Mouse (Mus musculus) forebrain, embryonic 13.5 days (tissue): ENCODE results near the gene Rnf186. TPM values are rescaled to one million over a fixed set of nuclear protein-coding genes. Genes with fewer than 3 reads are reported as not detected.
A peak's percentile ranks its signal among the peaks of the same experiment; 100 is the strongest.

Source experiments
- ATAC-seq: fragments of 200-750 bp; cut with Nextera tagmentation; 2 replicates; pipeline ENCODE4 v1.8.0; 2017
- H3K27ac ChIP-seq: fragments of 300-500 bp; sonication (generic); 2 replicates; pipeline ENCODE4 v1.5.1; 2015; ENCODE audit warnings: inconsistent platforms, mild to moderate bottlenecking, moderate library complexity
- H3K27me3 ChIP-seq: fragments of 300-500 bp; sonication (generic); 2 replicates; pipeline ENCODE4 v1.6.1; 2015; ENCODE audit warnings: mild to moderate bottlenecking, inconsistent platforms
- H3K36me3 ChIP-seq: fragments of 300-500 bp; sonication (generic); 2 replicates; pipeline ENCODE4 v1.6.1; 2015; ENCODE audit warnings: mild to moderate bottlenecking, inconsistent platforms; ENCODE audit not compliant: poor library complexity, severe bottlenecking
- H3K4me1 ChIP-seq: fragments of 300-500 bp; sonication (generic); 2 replicates; pipeline ENCODE4 v1.6.1; 2015; ENCODE audit warnings: inconsistent platforms
- H3K4me2 ChIP-seq: fragments of 300-500 bp; sonication (generic); 2 replicates; pipeline ENCODE4 v1.6.1; 2015; ENCODE audit warnings: inconsistent platforms, mild to moderate bottlenecking, moderate library complexity
- H3K4me3 ChIP-seq: fragments of 300-500 bp; sonication (generic); 2 replicates; pipeline ENCODE4 v1.5.1; 2015; ENCODE audit warnings: mild to moderate bottlenecking, inconsistent platforms
- H3K9ac ChIP-seq: fragments of 300-500 bp; sonication (generic); 2 replicates; pipeline ENCODE4 v1.6.1; 2015; ENCODE audit warnings: mild to moderate bottlenecking, inconsistent platforms
- H3K9me3 ChIP-seq: fragments of 300-500 bp; sonication (generic); replicated peaks from 2 replicates; pipeline ENCODE4 v1.6.1; 2016; ENCODE audit warnings: inconsistent platforms
- WGBS: fragments of 180-500 bp; shearing (Covaris S2); methylation state at CpG from one replicate; pipeline ENCODE4 v1.1.7; 2015; 5-methylcytosine and 5-hydroxymethylcytosine counted together
- polyA plus RNA-seq: library from polyadenylated mRNA; unstranded; fragments of >200 nt; fragmentation: Nextera tagmentation; extraction: Ambion mirVana; gene quantifications from 2 replicates; pipeline ENCODE4 v1.2.1, GENCODE M21; 2015

Rnf186 gene
- polyA plus RNA-seq = 0.57 TPM in 1 of 2 replicates, not detected in the other

DNA sequence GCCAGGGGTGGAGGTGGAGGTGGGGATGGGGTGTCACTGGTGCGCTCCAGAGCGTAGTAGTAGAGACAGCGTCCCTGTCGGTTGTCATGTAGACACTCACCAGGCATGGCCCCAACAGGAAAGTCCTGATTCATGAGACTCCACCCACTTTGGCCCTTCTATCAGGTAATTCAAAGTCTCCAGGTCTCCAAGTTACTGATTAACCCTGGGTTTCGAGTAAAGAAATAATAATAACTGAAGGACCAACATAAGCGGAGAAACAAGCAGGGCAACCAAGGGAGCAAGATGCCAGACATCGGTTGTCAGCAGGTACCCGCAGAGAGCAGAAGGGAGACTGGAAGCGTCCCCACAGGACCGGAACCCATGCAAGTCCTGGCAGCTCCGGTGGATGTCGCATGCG lies at the start of gene Rnf186:
Rnf186 (plus strand) TSS at position 247 of the 400 bp plus-strand sequence.
- no peak within 1 kb of the TSS for H3K27ac ChIP-seq
- H3K9ac ChIP-seq = no peak within 1 kb of the TSS
- no peaks in the 10 kb centered on the region for H3K9me3 ChIP-seq
- no peak within 1 kb of the TSS for H3K4me2 ChIP-seq
- ATAC-seq = no peak
- WGBS = 93% methylated on average over 13 of the region's 13 CpGs
- H3K36me3 ChIP-seq = no peaks in the 10 kb centered on the region
- 0 out of 2 replicates have a peak, but pooled peaks cover under 1% of the 10 kb centered on the region for H3K4me1 ChIP-seq
- no peaks in the 10 kb centered on the region for H3K27me3 ChIP-seq
- H3K4me3 ChIP-seq = no peak within 1 kb of the TSS

DNA sequence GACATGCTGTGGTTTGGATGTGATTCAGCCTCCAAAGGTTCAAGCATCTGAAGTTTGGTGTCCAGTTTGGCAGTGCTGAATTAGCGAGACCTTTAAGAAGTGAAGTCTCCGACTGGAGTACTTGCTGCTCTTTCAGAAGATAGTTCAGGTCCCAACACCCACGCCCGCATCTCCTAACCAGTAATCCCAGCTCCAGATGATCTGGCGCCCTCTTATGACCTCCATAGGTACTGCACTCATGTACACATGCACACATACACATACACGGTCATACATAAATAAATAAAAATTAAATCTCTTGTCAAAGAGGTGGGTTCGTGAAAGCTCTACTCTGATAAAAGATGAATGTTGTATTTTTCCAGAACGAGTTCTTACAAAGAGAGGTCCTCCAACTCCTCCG lies 49.6 kb upstream of the Rnf186 start:
- Histone ChIP-seq H3K4me1 (peaks cover 14% of the 10 kb centered on the region), H3K9me3 (no peaks in the 10 kb centered on the region), H3K36me3 (no peaks in the 10 kb centered on the region), H3K4me2 (no peak overlapping the region), H3K4me3 (no peak overlapping the region), H3K9ac (no peak overlapping the region), H3K27me3 (0 out of 2 replicates have a peak, but pooled peaks cover 4% of the 10 kb centered on the region), H3K27ac (no peak overlapping the region)
- ATAC-seq = no peak
- 85% methylated on average over 9 of the region's 9 CpGs for WGBS

DNA sequence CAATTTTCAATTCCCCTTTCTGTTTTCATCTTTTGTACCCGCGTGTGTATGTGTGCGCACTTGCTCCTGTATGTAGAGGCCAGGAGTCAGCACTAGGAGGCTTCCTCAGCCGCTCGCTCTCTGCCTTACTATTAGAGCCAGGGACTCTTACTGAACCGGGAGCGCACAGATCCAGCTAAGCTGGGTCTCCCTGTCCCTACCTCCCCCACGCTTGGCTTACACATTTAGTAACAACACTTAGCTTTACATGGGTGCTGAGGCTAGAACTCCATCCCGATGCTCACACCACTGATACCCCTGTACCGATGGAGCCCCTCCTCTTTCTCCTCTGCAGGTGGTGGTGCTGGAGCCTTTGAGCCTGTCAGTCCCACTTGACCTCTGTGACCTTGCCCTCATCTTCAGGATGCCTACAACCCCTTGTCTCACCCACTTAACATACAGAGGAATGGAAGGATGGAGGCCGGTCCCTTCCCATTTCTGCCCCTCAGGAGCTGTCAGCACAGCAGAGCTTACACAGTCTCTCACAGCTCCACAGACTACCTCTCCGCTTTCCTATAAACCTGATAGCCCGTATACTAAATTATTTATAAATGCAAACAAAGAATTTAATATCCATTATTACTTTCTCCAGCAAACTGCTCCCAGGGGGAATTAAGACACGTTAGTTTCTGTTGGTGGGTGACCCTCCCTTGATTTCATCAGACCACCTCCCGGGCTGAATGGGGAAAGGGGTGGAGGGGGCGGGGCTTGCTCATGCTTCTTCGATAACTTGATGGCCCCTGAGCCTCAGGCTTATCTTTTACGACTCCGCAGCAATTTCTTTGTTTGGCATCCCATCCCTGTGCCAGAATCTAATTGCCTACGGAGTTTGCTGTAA lies 45.4 kb upstream of the Rnf186 start:
- ATAC-seq = peak; percentile 63
- H3K9ac ChIP-seq = no peak overlapping the region; the same call in 1 of the 2 replicates

DNA sequence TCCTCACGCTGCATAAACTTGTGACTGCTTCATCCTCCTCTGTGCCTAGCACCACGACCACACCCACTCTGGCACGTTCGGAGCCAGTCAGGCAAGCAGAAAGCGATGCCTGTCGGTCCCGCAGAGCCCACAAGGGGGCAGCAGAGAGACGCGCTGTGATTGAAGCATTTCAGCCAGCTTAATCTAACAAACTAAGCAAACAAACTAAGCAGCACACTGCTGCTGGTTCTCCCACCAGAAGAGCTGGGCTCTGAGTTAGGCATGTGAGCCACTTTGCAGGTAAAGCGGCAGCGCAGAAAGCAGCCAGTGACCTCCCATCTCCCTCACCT lies 44.8 kb upstream of the Rnf186 start:
- peaks cover 4% of the 10 kb centered on the region for H3K4me1 ChIP-seq
- H3K4me2 ChIP-seq = peak overlapping the region; percentile 58
- peak overlapping the region; percentile 22 for H3K4me3 ChIP-seq
- WGBS = under 1% methylated on average over 11 of the region's 11 CpGs
- H3K9ac ChIP-seq = no peak overlapping the region; the same call in 1 of the 2 replicates
- no peaks in the 10 kb centered on the region for H3K9me3 ChIP-seq
- ATAC-seq = peak; percentile 76
- no peaks in the 10 kb centered on the region for H3K36me3 ChIP-seq
- H3K27ac ChIP-seq = no peak overlapping the region
- H3K27me3 ChIP-seq = 0 out of 2 replicates have a peak, but pooled peaks cover 4% of the 10 kb centered on the region

More for the DNA sequence above, 45.4 kb upstream of the Rnf186 start:
- WGBS = 37% methylated on average over 20 of the region's 20 CpGs
- H3K9me3 ChIP-seq = no peaks in the 10 kb centered on the region
- H3K4me3 ChIP-seq = peak overlapping the region; percentile 22
- peak overlapping the region; percentile 58 for H3K4me2 ChIP-seq
- H3K27ac ChIP-seq = no peak overlapping the region
- 0 out of 2 replicates have a peak, but pooled peaks cover 4% of the 10 kb centered on the region for H3K27me3 ChIP-seq
- peaks cover 4% of the 10 kb centered on the region for H3K4me1 ChIP-seq
- no peaks in the 10 kb centered on the region for H3K36me3 ChIP-seq

DNA sequence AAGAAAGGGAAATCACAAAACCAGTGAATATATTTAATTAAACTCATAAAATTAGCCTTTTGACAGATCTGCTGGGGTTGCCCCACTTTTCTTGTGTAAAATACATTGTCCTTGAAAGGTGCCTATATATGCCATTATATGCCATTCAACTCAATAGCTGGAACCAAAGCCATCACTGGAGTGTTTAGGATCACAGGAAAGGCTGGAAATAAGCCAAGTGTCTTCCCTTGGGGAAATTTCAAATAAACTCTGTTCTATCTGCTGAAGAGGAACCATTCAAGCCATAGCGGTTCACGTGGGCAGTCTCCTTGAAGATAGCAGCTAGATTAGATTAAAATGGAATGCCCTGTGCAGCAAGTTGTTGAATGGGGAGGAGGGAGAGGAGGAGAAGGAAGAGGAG lies 41.4 kb upstream of the Rnf186 start:
- Histone ChIP-seq H3K9ac (no peak overlapping the region), H3K4me1 (peaks cover 4% of the 10 kb centered on the region), H3K27me3 (0 out of 2 replicates have a peak, but pooled peaks cover 4% of the 10 kb centered on the region), H3K9me3 (no peaks in the 10 kb centered on the region), H3K36me3 (no peaks in the 10 kb centered on the region), H3K4me2 (no peak overlapping the region), H3K4me3 (no peak overlapping the region), H3K27ac (no peak overlapping the region)
- ATAC-seq = no peak
- WGBS = 87% methylated on average over 2 of the region's 2 CpGs

DNA sequence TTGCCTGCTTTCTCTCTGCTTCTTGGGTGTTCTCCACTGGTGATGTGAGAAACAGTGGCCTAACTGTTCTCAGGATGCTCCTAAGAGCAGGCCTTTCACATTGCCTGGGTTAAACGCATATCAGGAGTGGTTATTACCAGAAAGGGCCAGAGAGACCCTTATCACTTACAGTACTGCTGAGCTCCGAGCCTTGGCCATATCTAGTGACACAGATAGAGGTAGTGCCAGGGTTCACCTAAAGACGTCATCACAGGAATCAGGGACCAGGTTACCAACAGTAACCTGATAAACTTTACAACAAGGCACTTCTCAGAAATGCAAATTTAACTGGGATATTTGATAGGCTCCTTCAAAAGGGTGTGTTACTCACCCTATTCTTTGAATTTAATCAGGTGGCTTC lies 33.0 kb upstream of the Rnf186 start:
- H3K4me3 ChIP-seq = no peak overlapping the region
- no peaks in the 10 kb centered on the region for H3K27me3 ChIP-seq
- no peaks in the 10 kb centered on the region for H3K9me3 ChIP-seq
- ATAC-seq = no peak
- no peak overlapping the region for H3K4me2 ChIP-seq
- no peak overlapping the region for H3K9ac ChIP-seq
- H3K4me1 ChIP-seq = no peaks in the 10 kb centered on the region
- 77% methylated on average over 3 of the region's 3 CpGs for WGBS
- no peak overlapping the region for H3K27ac ChIP-seq
- no peaks in the 10 kb centered on the region for H3K36me3 ChIP-seq

DNA sequence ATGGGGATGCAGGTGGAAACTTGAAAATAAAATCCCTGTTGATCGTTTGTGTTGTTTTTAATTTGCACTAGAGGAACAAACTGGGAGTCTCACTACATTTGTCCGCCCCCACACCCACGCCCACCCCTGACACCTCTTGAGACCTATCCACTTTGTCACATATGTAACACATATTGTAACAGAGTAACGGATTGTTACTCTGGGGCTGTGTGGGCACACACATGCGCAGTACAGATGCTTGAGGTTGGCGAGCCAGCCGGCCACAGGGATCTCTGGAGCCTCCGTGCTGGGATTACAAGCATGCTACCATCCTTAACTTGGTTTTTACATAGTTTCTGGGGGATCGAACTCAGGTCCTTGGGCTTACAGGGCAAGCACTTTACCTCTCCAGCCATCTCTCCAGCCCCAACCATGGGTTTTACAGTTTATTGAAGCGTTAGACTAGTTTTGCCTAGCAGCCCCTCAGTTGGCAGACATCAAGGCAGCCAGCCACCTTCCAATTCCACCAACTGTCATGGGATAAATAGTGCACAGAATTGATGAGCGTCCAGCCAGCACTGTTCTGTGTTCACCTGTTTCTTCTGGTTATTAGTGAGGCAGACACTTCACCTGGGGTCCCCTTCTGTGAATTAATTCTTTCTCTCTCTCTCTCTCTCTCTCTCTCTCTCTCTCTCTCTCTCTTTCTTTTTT lies 32.3 kb upstream of the Rnf186 start:
- no peaks in the 10 kb centered on the region for H3K9me3 ChIP-seq
- no peaks in the 10 kb centered on the region for H3K4me1 ChIP-seq
- H3K4me2 ChIP-seq = no peak overlapping the region
- H3K36me3 ChIP-seq = no peaks in the 10 kb centered on the region
- H3K9ac ChIP-seq = no peak overlapping the region
- H3K4me3 ChIP-seq = no peak overlapping the region
- H3K27ac ChIP-seq = no peak overlapping the region
- 89% methylated on average over 11 of the region's 11 CpGs for WGBS
- no peaks in the 10 kb centered on the region for H3K27me3 ChIP-seq
- no peak for ATAC-seq

DNA sequence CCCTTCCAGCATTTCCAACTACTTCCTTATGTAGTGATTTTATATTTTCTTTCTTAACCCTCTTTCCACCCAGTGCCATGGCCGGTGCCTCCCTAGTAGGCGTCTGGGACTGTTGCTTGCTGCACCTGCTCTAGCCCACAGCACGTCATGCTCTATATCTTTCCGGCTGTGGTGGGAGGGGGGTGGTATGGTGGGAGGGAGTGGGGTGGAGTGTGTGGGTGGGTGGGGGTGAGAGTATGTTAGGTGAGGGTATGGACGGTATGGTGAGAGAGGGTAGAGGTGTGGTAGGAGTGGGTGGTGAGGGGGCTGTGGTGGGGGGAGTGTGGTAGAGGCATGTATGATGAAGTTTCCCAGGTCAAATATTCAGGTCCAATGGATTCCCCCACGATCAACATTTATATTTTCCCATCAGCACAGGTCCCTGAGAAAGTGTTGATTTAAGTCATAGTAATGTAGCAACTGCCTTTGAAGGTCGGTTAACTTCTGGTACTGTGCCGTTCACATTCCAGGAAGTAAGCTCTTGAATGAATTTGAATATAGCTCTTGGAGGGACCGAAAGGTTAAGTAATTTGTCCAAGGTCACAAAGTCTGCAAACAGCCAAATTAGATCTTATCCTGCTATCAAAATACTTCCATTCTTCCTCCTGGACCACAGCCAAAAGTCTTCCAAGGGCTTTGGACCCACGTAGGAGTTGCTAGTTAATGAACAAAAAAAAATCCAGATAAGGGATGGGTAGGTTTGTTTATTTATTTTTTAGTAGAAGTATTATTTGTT lies 28.2 kb upstream of the Rnf186 start:
- Histone ChIP-seq H3K9ac (no peak overlapping the region), H3K27me3 (no peaks in the 10 kb centered on the region; the same call in 1 of the 2 replicates), H3K9me3 (no peaks in the 10 kb centered on the region), H3K27ac (no peak overlapping the region), H3K4me3 (no peak overlapping the region), H3K4me2 (no peak overlapping the region), H3K4me1 (0 out of 2 replicates have a peak, but pooled peaks cover 9% of the 10 kb centered on the region), H3K36me3 (no peaks in the 10 kb centered on the region)
- 82% methylated on average over 10 of the region's 10 CpGs for WGBS
- no peak for ATAC-seq

DNA sequence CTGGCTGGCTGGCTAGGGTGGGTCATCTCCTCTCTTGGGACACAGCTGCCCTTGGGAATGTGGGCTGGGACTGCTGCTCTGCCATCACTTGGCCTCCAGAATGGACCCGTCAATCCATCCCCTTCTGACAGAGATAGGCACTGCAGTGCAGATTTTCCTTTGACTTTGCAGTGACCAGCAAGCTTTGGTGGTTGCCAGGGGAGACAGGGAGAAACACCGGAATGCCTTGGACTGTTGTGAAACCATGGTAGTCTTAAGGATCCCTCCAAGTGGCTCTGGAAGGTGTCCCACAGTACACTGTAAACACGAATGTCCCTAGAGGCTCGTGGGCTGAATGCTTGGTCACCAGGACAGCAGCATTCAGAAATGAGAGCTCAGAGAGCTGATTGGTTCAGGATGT lies 27.4 kb upstream of the Rnf186 start:
- H3K4me1 ChIP-seq = 0 out of 2 replicates have a peak, but pooled peaks cover 10% of the 10 kb centered on the region
- H3K4me3 ChIP-seq = no peak overlapping the region
- no peaks in the 10 kb centered on the region; the same call in 1 of the 2 replicates for H3K27me3 ChIP-seq
- no peak for ATAC-seq
- WGBS = 58% methylated on average over 4 of the region's 4 CpGs
- H3K36me3 ChIP-seq = no peaks in the 10 kb centered on the region
- H3K9me3 ChIP-seq = no peaks in the 10 kb centered on the region
- no peak overlapping the region for H3K9ac ChIP-seq
- no peak overlapping the region for H3K27ac ChIP-seq
- no peak overlapping the region for H3K4me2 ChIP-seq

DNA sequence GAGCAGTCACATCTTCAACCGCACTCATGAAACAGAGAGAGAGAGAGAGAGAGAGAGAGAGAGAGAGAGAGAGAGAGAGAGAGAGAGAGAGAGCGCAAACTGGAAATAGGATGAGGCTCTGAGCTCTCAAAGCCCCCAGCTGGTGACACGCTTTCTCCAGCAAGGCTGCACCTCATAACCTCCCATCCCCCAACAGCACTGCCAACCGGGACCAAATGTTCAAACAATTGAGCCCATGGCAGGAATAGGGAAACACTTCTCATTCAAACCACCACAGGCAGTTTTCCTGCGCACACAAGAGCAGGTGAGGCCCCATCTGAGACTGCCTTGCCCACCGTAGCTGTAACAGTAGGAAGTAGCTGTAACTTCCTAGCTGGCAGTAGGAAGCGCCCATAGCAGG lies 25.5 kb upstream of the Rnf186 start:
- no peaks in the 10 kb centered on the region; the same call in 1 of the 2 replicates for H3K27me3 ChIP-seq
- no peak overlapping the region for H3K27ac ChIP-seq
- ATAC-seq = no peak
- H3K4me2 ChIP-seq = no peak overlapping the region
- H3K4me3 ChIP-seq = no peak overlapping the region
- H3K9me3 ChIP-seq = no peaks in the 10 kb centered on the region
- H3K4me1 ChIP-seq = 0 out of 2 replicates have a peak, but pooled peaks cover 10% of the 10 kb centered on the region
- H3K36me3 ChIP-seq = no peaks in the 10 kb centered on the region
- H3K9ac ChIP-seq = no peak overlapping the region
- WGBS = 32% methylated on average over 7 of the region's 7 CpGs

DNA sequence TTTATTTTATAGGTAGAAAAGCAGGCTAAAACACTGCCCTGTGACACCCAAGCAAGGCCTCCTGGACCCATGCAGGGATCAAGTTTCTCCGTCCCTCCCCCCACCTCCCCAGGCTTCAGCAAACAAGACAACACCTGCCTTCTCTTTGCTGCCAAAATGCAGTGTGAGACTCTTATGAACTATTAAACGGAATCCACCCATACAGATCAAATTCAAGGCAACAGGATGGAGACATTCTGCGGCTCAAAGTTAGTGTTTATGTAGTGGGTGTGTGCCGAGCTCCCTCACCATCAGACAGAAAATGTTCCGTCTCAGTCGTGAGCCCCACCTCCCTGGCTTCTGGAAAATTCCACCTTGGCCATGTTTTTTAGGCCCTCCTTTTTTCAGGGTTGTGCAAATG lies 24.9 kb upstream of the Rnf186 start:
- ATAC-seq = no peak
- Histone ChIP-seq H3K9ac (peak overlapping the region; percentile 16; the same call in 1 of the 2 replicates), H3K4me2 (no peak overlapping the region), H3K9me3 (no peaks in the 10 kb centered on the region), H3K36me3 (no peaks in the 10 kb centered on the region), H3K27me3 (no peaks in the 10 kb centered on the region; the same call in 1 of the 2 replicates), H3K4me1 (0 out of 2 replicates have a peak, but pooled peaks cover 10% of the 10 kb centered on the region), H3K27ac (no peak overlapping the region), H3K4me3 (no peak overlapping the region)
- 68% methylated on average over 6 of the region's 6 CpGs for WGBS
